Mouse (Mus musculus) intestine, postnatal 0 days (tissue): ENCODE measurements around the gene Ptpn13. TPM values are rescaled to one million over a fixed set of nuclear protein-coding genes. Genes with fewer than 3 reads are reported as not detected.

Source experiments
- ATAC-seq: fragments of 200-750 bp; cut with Nextera tagmentation; 2 replicates; pipeline ENCODE4 v1.8.0; 2017; ENCODE audit warnings: mild to moderate bottlenecking, moderate TSS enrichment, moderate library complexity
- H3K27ac ChIP-seq: fragments of 300-500 bp; sonication (generic); 2 replicates; pipeline ENCODE4 v1.5.1; 2014; ENCODE audit warnings: mild to moderate bottlenecking, low read depth, low read length, moderate library complexity
- H3K27me3 ChIP-seq: fragments of 300-500 bp; sonication (generic); replicated peaks from 2 replicates; pipeline ENCODE4 v1.6.1; 2014; ENCODE audit warnings: low read length, mixed read lengths; ENCODE audit not compliant: control insufficient read depth, insufficient read depth
- H3K36me3 ChIP-seq: fragments of 300-500 bp; sonication (generic); 2 replicates; pipeline ENCODE4 v1.6.1; 2014; ENCODE audit warnings: mild to moderate bottlenecking, moderate library complexity; ENCODE audit not compliant: control insufficient read depth, insufficient read depth
- H3K4me1 ChIP-seq: fragments of 300-500 bp; sonication (generic); replicated peaks from 2 replicates; pipeline ENCODE4 v1.6.1; 2014; ENCODE audit warnings: antibody characterized with exemption, low read length, mixed read lengths; ENCODE audit not compliant: control insufficient read depth, insufficient read depth
- H3K4me2 ChIP-seq: fragments of 300-500 bp; sonication (generic); replicated peaks from 2 replicates; pipeline ENCODE4 v1.6.1; 2014; ENCODE audit warnings: low read depth, mild to moderate bottlenecking, moderate library complexity
- H3K4me3 ChIP-seq: fragments of 300-500 bp; sonication (generic); 2 replicates; pipeline ENCODE4 v1.5.1; 2014; ENCODE audit warnings: low read depth, low read length
- H3K9ac ChIP-seq: fragments of 300-500 bp; sonication (generic); 2 replicates; pipeline ENCODE4 v1.6.1; 2014; ENCODE audit warnings: mild to moderate bottlenecking, low read depth, low read length
- H3K9me3 ChIP-seq: fragments of 300-500 bp; sonication (generic); 2 replicates; pipeline ENCODE4 v1.6.1; 2016; ENCODE audit warnings: mixed run types; ENCODE audit not compliant: control insufficient read depth
- CTCF ChIP-seq: sonication (generic); IDR thresholded peaks from 2 replicates; pipeline ENCODE4 v1.5.1; 2016; ENCODE audit warnings: low read depth, mild to moderate bottlenecking, control low read depth, antibody characterized with exemption, moderate library complexity
- WGBS: fragments of 180-500 bp; shearing (Covaris S2); extraction: QIAGEN DNeasy Blood & Tissue Kit; methylation state at CpG from one replicate; pipeline ENCODE4 v1.1.7; 2014; 5-methylcytosine and 5-hydroxymethylcytosine counted together
- polyA plus RNA-seq: library from polyadenylated mRNA; unstranded; fragments of >200 nt; fragmentation: Nextera tagmentation; extraction: Ambion mirVana; gene quantifications from 2 replicates; pipeline ENCODE4 v1.2.1, GENCODE M21; 2015

Ptpn13 gene
- polyA plus RNA-seq, 1 experiment from 2014 or later: 0.90 TPM

- Histone ChIP-seq H3K4me3 (no peak overlapping the region), H3K36me3 (no peaks in the 10 kb centered on the region), H3K4me2 (no peak overlapping the region), H3K9me3 (no peaks in the 10 kb centered on the region), H3K4me1 (no peaks in the 10 kb centered on the region), H3K9ac (no peak overlapping the region), H3K27ac (no peak overlapping the region), H3K27me3 (no peaks in the 10 kb centered on the region)
- 0 out of 2 replicates have a peak, but pooled peaks have one; percentile 33 for ATAC-seq
- 57% methylated on average over 12 of the region's 12 CpGs for WGBS
- TF ChIP-seq CTCF: no peak
Measured at GRCm38 (mm10) chr5:103620301-103620973, 195.4 kb downstream of the Ptpn13 start.

GRCm38 (mm10) chr5:103622321-103622720, 197.3 kb downstream of the Ptpn13 start:
- WGBS: 83% methylated on average over 5 of the region's 5 CpGs
- Histone ChIP-seq H3K4me3 (no peak overlapping the region), H3K9ac (no peak overlapping the region), H3K4me2 (no peak overlapping the region), H3K27me3 (no peaks in the 10 kb centered on the region), H3K36me3 (no peaks in the 10 kb centered on the region), H3K9me3 (no peaks in the 10 kb centered on the region), H3K27ac (no peak overlapping the region), H3K4me1 (no peaks in the 10 kb centered on the region)
- TF ChIP-seq CTCF: no peak
- no peak for ATAC-seq

DNA sequence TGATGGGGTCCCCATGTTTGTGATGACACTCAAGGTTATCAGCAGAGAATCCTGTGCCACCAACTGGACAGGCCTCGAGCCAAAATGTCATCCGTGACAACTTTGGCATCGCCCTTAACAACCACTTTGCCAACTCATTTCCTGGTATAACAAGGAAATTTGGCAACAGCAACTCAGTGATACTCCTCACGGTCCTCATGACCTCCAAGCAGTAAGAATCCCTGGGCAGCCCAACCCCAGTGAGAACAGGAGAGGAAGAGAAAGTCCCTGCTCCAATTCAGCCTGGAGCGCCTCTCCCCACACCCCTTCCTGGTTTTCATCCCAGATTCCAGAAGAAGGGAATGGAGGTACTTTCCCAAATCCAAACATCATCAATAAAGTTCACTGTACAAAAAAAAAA, 199.8 kb downstream of the Ptpn13 start:
- Histone ChIP-seq H3K27ac (no peak overlapping the region), H3K9me3 (no peaks in the 10 kb centered on the region), H3K9ac (no peak overlapping the region), H3K4me2 (no peak overlapping the region), H3K36me3 (no peaks in the 10 kb centered on the region), H3K27me3 (no peaks in the 10 kb centered on the region), H3K4me3 (no peak overlapping the region), H3K4me1 (no peaks in the 10 kb centered on the region)
- no peak for TF ChIP-seq CTCF
- WGBS: 79% methylated on average over 5 of the region's 5 CpGs
- no peak for ATAC-seq

DNA sequence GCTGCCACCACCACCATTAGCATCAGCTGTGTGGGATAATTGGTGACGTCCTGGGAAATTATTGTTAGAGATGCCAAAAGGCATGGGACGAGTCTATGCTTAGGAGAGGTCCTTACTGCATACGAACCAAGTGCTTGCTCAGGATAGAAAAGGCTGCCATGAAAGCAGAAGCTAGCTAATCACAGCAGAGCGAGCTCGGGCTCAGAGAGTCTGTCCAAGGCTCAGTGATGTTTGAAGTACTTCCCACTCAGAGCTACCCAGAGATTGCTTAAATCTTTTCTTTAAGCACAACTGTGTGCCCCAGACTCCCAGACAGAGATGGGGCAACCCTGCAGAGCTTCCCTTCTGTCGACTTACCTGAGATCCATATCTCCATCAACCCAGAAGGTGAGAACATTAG, 203.5 kb downstream of the Ptpn13 start:
- ATAC-seq: no peak
- no peaks in the 10 kb centered on the region for H3K36me3 ChIP-seq
- no peaks in the 10 kb centered on the region for H3K27me3 ChIP-seq
- H3K9ac ChIP-seq: no peak overlapping the region
- H3K4me3 ChIP-seq: no peak overlapping the region
- H3K4me1 ChIP-seq: no peaks in the 10 kb centered on the region
- WGBS: 83% methylated on average over 6 of the region's 6 CpGs
- no peaks in the 10 kb centered on the region for H3K9me3 ChIP-seq
- H3K27ac ChIP-seq: 0 out of 2 replicates have a peak overlapping the region, but pooled peaks have one; percentile 23
- H3K4me2 ChIP-seq: no peak overlapping the region
- TF ChIP-seq CTCF: no peak

DNA sequence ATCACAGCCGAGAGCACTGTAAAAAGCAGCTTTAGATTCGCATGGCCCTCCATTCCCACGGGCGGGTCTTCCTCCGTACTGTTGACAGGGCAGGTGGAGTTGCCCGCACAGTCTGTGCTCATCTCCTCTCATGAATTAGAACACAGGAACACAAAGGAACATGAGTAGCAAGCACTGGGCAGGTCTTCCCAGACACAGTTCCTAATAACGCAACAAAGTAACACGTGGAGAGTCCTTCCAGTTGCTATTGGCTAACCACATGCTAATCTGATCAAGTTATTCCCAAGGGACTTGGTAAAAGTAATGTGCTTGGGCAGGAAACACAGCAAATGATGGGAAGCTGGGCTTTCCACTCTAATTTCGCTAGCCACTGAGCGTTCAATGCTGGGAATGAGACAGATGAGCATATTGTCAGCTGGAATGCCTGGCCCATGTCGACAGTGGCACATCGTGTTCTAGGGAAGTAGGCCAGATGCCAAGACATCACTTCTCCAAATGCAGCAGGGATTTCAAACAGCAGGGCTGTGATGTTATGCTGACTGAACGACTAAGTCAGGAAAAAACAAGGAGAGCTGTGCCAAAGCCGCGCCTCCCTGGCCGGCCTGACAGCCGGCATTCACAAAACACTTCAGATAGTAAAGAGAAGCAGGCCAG, 204.2 kb downstream of the Ptpn13 start, which contains the start of gene Slc10a6:
Gene Slc10a6 (minus strand): TSS at position 293 of the 654 bp plus-strand sequence.
- Histone ChIP-seq H3K27me3 (no peaks in the 10 kb centered on the region), H3K4me1 (no peaks in the 10 kb centered on the region), H3K27ac (0 out of 2 replicates have a peak within 1 kb of the TSS, but pooled peaks have one; percentile 23), H3K36me3 (no peaks in the 10 kb centered on the region), H3K4me2 (0 out of 2 replicates have a peak within 1 kb of the TSS, but pooled peaks have one; percentile 21), H3K4me3 (no peak within 1 kb of the TSS), H3K9ac (no peak within 1 kb of the TSS), H3K9me3 (no peaks in the 10 kb centered on the region)
- peak; percentile 60 for ATAC-seq
- 59% methylated on average over 17 of the region's 17 CpGs for WGBS
- TF ChIP-seq CTCF: no peak

- no peak overlapping the region for H3K4me2 ChIP-seq
- 68% methylated on average over 9 of the region's 9 CpGs for WGBS
- 0 out of 2 replicates have a peak, but pooled peaks have one; percentile 1 for TF ChIP-seq CTCF
- no peaks in the 10 kb centered on the region for H3K27me3 ChIP-seq
- H3K27ac ChIP-seq: no peak overlapping the region
- H3K36me3 ChIP-seq: no peaks in the 10 kb centered on the region
- H3K9me3 ChIP-seq: no peaks in the 10 kb centered on the region
- no peak overlapping the region for H3K9ac ChIP-seq
- no peaks in the 10 kb centered on the region for H3K4me1 ChIP-seq
- ATAC-seq: no peak
- no peak overlapping the region for H3K4me3 ChIP-seq
Measured at GRCm38 (mm10) chr5:103629854-103630580, 205.0 kb downstream of the Ptpn13 start.
